Mouse (Mus musculus) liver, embryonic 14.5 days (tissue): ENCODE data around the gene Olfr938.

Experiments
- CTCF ChIP-seq: IDR thresholded peaks from 2 replicates; pipeline ENCODE4 v1.5.1; 2016; ENCODE audit warnings: antibody characterized with exemption, low read depth, control low read depth
- EP300 ChIP-seq: IDR thresholded peaks from 2 replicates; pipeline ENCODE4 v1.6.1; 2016; ENCODE audit warnings: antibody characterized with exemption, low read depth

- TF ChIP-seq CTCF = no peak
- no peak for TF ChIP-seq EP300
These were observed 13.8 kb downstream of the Olfr938 start, which contains the start of gene Olfr937 for GRCm38 (mm10) chr9:39064851-39065250.
